Mouse (Mus musculus) spleen, adult 12 weeks (tissue): Measurements from ENCODE around the gene Gxylt2.

Experiments
- DNase-seq: peaks from one replicate; pipeline ENCODE4 v3.0.0; 2022; ENCODE audit warnings: low spot score

The Gxylt2 gene

DNA sequence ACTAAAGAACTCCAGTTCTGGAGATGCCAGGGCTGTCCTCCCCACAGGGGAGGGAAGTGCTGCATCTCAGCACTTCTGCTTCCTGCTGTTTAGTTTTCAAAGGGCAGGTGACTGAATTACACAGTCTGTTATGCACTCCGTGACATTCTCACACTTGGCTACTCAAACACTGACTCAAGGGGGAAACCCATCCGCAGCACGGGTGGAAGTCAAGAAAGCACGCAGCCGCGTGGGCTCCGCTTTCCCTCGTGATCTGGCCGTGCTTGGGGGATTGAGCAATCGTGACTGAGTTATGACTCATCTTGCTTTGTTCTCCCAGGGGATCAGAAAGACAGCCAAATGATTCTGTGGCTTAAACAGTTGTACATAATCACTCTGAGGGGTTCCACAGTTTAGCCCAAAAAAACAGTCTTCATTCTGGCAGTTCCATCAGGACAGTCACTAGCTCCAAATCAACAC, 96.0 kb downstream of the Gxylt2 start:
- peak; percentile 22 for DNase-seq

DNA sequence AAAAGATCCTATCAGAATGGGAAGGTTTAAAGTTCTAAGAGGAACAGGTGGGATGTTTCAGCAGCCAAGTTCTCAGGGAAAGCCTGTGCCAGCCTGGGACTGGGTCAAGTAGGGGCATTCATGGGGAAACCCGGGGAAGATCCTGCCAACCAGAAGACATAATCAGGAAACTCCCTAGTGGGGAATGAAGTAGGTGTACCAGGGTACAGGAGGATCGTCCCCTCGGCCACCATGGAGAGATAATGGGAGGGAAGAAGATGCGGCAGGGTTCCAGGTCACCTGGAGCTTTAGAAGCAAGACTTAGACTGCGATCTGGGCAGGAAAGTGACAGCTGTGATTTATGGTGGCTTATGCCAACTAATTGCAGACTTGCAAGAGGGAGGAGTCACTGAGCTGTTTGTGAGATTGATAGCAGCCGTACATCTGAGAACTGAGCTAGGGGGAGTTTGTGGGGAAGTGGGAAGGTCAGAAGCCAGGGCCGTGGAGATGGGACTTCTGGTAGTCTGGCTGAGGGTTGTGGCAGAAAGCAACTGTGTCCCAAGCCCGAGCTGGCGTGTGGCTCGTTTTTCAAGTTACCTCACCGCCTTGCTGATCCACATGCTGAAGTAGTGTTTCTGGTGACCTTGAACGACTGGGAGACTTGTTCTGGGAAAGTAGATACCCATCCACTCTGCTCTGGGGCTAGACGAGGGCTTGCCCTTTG, 98.0 kb downstream of the Gxylt2 start:
- DNase-seq: no peak

DNA sequence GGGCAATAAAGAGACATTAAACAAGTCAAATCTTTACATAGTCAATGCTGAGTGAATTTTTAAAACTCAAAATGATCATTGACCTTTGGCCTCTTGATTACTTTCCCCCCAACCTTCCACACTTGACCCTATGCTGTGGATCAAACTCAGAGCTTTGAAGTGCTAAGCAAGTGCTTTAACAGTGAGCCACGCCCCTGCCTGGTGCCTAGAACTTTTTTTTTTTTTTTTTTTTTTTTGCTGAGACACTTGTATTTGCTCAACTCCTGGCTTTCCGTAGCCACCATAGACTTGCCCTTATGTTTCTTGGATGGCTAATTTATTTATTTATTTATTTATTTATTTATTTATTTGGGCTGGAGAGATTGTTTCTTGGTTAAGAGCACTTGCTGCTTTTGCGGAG, 98.7 kb downstream of the Gxylt2 start:
- DNase-seq: no peak

DNA sequence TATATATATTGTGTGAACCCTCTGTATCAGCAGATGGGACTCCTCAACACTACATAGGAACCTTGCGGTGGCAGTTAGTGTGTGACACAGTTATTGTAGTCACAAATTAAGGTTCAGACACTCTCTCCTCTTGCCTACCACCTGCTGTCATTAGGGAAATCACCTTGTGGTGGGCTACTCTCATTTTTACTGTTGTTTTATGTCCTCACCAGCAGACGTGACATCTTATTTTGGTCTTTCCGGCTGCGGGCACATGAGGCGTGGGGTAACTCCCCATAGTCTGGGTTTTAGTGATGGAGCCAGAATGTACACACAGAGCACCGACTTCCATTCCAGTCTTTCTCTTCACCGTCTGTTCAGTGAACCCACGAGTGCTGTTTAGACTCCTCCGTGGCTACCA, 102.7 kb downstream of the Gxylt2 start:
- no peak for DNase-seq

DNA sequence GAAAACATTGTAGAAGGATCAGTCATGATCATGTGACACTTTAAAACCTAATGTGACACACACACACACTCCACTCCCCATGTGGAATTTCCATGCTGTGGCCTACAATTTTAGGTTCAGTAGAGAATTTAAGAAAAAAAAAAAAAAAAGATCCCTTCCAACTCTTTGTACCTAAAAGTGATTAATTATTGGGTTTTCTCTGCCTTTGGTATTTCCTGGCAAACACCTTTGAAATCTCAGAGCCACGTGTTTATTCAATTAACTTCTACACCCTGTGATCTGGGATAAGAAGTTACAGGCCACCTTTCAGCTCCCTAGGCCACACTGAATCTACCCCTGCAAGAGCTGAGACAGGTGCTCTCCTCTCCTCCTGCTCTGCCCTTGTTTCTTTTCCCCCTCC, 103.2 kb downstream of the Gxylt2 start:
- DNase-seq: no peak

DNA sequence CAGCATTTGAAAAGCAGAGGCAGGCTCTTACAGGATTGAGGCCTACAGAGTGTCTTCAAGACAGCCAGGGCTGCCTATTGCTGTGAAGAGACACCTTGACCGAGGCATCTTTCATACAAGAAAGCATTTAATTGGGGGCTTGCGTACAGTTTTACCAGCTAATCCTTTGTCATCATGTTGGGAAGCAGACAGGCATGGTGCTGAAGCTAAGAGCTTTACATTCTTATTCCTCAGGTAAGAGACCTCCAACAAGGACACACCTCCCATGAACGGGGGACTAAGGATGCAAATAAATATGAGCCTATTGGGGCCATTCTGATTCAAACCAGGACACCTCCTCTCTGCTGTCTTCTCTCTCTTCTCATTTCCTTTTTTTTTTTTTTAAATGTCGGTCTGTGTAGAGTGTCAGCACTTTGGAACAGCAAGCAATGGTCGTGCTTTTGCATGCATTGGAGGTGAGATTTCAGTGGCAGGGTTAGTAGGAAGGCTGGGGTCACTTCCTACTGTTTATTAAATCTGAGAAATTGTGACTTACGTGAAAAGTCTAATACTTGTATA, 103.8 kb downstream of the Gxylt2 start:
- no peak for DNase-seq

DNA sequence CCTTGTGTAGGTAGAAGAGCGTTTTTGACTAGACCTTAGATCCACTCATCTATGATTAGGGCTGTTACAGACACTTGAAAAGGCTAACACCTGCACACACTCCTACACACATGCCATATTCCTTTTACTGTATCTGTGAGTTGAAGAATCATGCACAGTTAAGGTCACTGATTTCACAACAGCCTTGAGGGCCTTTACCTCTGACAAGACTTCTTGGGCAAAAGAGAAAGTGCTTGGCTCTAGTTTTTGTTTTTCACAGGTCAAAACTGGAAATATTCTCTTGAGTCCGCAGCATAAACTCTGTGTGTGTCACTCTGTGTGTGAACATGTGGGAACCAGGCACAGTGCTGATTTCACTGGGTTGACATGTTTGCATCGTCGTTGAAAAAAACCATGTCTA, 105.6 kb downstream of the Gxylt2 start:
- no peak for DNase-seq

DNA sequence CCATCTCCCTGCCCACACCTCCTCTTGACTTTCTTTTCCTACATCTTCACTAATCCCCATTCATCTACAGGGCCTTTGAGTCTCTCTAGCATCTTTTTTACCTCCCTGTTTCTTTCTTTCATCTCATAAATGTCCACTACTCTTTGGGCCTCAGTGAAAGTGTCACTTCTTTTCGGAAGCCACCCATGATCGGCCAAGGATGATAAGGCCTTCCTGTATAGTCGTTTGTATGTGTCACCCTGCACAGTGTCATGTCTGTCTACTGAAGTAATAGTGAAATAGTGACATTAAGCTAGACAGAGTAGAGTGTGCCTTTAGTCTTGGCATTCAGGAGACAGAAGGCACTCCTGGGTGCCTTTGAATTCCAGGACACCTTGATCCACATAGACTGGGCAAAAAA, 107.2 kb downstream of the Gxylt2 start:
- DNase-seq: no peak

DNA sequence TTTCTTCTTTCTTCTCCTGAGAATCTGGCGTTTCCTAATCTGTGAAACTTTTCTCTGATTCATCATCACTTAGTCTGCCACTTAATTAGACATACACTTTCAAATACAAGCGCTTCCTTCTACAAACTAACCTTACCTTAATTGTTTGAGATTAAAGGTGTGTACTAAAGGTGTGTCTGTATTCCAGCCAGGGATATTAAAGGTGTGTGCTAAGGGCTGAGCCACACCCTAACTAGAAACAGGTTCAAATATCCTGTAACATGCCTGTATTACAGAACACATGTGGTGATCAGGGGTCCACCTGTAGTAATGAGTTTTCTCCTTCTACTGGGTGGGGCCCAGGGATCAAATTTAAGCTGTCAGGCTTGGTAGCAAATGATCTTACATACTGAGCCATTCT, 116.8 kb downstream of the Gxylt2 start:
- DNase-seq: no peak

DNA sequence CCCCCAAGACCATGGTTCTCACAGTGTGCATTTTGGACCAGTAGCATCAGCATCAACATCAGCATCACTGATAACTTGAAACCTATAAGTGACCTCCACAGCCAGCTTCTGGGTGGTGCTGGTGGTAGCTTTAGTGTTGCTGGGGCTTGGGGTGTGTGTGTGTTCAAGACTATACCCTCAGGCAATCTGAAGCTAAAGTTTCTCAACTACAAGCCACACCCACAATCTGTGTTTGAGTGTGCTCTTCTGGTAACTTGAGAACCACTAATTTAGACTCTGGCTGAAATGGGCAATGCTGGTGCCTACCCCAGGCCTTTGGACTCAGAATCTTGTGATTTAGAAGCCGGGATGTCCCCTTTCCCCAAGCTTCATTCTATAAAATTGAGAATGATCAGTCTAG, 118.8 kb downstream of the Gxylt2 start:
- DNase-seq: no peak

DNA sequence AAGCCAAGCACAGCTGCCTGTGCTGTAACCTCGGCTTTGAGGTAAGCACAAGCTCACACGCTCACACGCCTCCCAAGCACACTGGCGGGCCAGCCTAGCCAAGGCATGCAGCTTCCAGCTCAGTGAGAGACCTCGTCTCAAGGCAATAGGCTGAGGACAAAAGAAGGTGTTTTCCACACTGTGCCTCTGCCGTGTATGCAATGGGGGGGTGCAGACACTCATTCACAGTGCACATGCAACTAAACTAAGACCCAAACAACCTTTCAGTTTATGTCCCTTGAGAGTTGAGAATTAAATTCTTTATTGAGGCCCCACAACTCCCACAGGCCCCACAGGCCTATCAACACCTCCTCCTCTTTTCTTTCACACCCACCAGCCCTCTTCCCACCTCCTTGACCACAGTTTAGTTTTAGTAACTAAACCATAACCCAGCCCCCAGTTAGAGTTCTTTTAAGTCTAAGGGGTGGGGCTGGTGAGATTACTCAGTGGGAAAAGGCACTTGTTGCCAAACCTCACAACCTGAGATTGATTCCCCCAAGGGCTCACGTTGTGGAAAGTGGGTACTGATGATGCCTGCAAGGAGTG, 119.9 kb downstream of the Gxylt2 start:
- DNase-seq: no peak

DNA sequence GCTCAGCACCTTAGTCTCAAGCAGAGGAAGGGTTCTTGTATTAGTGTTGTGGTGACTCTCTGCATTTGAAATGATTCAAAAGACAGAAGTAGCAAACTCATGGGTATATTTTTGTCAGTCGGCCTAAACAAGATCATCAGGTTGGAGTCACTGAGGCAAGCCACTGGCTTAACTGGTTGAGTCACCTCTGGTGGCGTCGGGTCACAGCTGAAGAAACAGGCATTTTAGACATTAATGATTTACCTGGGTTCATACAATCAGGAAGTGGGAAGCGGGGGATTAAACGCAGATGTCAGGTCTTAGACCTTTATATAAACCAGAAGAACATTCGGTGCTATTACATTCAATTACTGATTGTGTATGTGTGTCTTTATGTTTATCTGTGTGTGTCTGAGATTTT, 121.5 kb downstream of the Gxylt2 start:
- no peak for DNase-seq

DNA sequence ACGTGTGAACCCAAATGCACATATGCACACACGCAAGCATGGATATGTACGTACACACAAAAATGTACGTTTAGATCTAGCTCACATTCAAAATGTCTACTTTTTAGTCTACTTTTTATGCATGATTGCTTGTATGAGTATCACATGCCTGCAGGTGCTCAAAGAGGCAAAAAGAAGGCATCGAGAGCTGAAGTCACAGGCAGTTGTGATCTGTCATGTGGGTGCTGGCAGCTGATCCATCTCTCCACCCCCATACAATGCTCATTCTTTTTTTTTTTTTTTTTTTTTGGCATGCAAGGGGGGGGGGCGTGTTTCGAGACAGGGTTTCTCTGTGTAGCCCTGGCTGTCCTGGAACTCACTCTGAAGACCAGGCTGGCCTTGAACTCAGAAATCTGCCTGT, 124.0 kb downstream of the Gxylt2 start:
- no peak for DNase-seq

DNA sequence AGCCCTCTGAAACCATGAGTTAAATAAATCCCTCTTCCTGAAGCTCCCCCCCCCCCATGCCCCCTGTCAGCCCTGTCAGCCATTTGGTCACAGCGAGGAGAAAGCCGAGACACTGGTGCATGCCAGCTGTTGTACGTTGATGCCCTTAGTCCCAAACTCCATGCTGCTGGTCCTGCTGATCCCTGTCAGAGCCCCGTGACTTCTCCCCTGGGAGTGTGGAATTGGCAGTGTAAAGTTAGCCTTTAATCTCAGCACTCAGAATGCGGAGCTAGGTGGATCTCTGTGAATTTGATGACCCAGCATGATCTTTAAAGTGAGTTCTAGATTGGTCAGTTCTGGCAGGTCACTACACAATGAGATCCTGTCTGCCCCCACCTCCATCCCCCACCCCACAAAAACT, 125.2 kb downstream of the Gxylt2 start:
- DNase-seq: no peak

DNA sequence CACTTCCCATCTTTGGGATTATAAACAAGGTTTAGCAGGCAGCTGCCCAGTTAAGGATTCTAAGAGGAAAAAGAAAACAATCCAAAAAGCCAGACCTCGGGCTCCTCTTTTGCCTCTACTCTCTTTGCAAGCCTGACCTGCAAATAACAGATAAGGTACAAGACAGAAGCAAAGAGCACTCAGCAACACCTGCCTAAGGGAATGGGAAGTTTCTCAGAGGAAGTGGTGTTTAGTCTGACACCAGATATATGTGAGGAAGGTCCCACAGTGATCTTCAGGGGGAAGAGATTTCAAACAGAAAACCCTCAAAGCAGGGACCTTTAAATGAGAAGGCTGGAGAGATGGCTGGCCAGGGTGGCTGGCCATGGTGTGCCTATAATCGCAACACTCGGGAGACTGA, 126.7 kb downstream of the Gxylt2 start:
- DNase-seq: no peak

DNA sequence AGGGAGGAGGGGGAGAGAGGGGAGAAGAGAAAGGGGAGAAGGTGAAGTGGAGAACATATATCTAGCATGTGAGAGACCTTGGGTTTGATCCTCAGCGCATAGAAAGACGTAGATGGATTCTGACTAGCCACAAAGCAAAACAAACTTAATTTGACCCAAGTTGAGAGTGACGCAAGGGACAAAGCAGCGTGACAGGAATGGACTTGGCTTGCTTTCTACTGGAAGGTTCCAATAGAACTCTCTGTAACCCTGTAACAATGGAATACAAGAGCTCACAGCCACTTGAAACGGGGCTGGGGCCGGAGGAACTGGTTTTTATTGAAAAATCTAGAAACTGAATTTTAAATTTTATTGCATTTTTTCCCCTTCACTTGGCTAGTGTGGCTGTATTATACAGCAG, 127.2 kb downstream of the Gxylt2 start:
- DNase-seq: no peak

DNA sequence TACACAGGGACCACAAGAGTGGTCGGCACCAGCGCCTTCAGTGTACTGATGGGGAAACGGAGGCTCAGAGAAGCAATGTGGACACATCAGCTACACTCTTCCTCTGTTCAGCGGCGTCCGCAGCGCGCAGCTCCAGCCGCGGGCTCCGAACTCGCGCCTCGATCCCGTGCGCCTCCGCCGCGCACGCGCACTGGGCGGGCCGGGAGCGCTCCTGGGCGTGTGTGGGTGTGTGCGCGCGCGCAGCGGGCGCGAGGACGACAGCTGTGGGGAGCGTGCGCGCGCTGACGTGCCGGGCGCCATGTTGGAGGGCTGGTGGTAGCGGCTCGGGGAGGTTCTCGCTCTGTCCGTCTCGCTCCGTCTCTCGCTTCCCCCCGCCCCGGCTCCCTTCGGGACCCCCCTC, 128.8 kb downstream of the Gxylt2 start, which contains the start of gene Ppp4r2:
Ppp4r2 (plus strand) TSS at position 268 of the 400 bp plus-strand sequence.
- DNase-seq: peak; percentile 85

DNA sequence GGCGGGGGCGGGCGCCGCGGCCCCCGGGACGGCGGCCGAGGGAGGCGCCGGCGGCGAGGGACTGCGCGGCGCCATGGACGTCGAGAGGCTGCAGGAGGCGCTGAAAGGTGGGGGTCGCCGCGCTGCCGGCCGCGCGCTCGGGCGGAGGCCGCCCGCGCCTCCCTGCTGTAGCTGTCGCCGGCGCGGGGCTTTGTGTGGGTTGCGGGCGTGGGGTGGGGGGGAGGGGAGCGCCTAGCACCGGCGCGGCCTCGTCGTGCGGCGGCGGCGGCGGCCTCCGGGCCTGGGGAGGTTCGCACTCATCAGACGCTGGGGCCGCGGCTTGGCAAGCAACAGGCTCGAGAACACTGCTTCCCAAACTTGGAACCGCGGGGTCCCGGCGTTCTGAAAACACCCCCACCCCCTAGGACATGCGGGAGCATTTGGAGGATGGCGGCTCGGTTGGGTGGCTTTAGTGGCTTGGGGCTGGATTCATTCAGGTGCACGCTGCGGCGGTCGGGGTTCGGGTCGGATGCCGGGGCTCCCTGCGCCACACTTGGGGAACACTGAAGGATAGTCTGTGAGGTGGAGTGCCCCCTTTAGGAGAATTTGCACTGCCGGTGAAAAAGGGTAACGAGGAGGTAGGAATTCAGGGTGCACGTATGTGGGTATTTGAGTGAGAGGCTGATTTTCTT, 129.4 kb downstream of the Gxylt2 start:
- peak; percentile 38 for DNase-seq

DNA sequence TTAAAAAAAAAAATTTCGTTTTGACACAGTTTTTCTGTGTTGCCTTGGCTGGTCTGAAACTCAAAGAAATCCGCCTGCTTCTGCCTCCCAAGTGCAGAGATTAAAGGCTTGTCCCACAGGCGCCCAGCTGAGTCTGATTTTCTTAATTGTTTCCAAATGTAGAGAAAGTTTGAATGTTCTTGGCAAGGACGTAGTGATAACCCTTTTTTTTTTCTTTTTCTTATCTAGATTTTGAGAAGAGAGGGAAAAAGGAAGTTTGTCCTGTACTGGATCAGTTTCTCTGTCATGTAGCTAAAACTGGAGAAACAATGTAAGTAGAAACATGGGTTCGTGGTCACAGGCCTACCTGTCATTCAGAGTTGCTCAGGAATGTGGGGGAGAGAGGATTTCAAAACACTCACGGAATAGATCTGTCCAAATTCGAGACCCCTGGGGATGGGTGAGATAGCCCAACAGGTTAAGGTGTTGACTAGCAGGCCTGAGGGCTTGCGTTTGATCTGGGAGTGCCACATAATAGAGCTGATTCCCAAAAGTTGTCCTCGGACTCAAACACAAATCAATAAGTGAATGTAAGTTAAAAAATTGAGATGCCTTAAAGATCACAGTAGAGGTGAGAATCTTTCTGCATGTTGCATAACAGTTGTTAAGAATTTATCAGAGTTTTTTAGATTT, 130.1 kb downstream of the Gxylt2 start:
- DNase-seq: no peak

DNA sequence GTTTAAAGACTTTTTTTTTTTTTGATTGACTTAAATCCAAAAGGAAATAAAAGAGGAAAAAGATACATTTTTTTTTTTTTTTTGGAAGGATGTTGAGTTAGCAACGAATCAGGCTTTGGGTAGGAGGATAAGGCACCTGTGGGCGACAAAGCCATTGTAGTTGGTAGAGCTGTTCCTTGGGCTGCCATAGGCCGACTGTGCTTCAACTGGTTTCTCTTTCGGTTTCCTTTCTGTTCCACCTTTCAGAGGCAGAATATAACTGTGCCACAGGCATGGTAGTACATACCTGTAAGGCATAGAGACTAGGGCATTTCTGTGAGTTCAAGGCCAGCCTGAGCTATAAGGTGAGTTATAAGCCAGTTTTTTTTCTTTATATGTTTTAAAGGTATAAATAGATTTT, 140.5 kb downstream of the Gxylt2 start:
- no peak for DNase-seq

DNA sequence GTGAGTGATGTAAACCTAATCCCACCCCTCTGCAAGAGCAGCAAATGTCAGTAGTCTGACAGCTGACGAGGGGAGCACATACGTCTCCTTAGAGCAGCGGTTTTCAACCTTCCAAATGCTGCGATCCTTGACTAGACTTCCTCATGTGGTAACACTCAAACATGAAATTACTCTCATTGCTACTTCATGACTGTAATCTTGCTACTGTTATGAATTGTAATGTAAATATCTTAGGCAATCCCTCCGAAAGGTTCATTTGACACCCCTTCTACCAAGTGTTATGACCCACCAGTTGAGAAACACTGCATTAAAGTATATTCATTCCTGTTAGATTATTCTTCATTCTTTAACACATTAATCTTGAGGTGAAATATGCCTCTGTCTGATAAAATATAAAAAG, 142.7 kb downstream of the Gxylt2 start:
- DNase-seq: no peak

DNA sequence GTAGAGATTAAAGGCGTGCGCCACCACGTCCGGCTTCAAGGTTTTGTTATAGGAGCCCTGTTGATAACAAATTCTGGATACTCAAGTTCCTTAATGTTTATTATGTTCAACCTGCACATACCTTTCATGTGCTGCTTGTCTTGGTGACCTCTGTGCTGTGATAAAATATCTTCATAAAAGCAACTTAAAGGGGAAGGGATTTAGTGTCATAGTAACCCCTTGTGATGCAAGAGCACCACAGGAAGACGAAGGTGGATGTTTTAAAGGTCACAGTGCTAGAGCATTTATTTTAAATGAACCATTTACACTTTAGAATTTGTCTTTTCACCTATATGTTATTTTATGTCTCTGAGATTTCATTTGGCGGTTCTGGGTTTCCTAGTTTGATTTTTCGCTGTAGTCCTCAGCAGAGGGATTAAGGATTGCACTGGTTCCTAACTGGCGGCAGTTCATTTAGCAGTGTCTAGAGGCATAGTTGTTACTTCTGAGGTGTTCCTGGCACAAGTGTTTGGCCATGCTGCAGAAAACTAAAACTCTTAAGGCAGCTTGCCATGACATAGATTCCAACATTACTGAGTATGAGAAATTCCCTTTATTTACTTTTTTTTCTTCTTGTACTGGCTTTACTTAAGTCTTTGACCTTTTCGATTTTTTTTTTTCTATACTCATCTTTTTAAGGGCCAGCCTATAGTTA, 144.3 kb downstream of the Gxylt2 start:
- DNase-seq: no peak
